Mouse (Mus musculus) telencephalon, adult 2 months (tissue): ENCODE results near the gene Phka2.

Experiments used
- DNase-seq: peaks from one replicate; pipeline ENCODE4 v3.0.0-alpha.2; 2011; ENCODE audit warnings: low read depth, low spot score

Phka2 gene

GRCm38 (mm10) chrX:160598562-160599458 is 96.8 kb downstream of the Phka2 start:
- no peak for DNase-seq

GRCm38 (mm10) chrX:160601053-160601452 is 99.1 kb downstream of the Phka2 start:
- no peak for DNase-seq

GRCm38 (mm10) chrX:160602770-160603169 is 100.8 kb downstream of the Phka2 start:
- no peak for DNase-seq

- DNase-seq: no peak
Measured at GRCm38 (mm10) chrX:160603316-160603715, 101.3 kb downstream of the Phka2 start.

GRCm38 (mm10) chrX:160603981-160604541 is 102.1 kb downstream of the Phka2 start:
- peak; percentile 60 for DNase-seq

GRCm38 (mm10) chrX:160609849-160610248 is 107.9 kb downstream of the Phka2 start:
- DNase-seq: no peak

GRCm38 (mm10) chrX:160610482-160610881 is 108.5 kb downstream of the Phka2 start:
- DNase-seq: no peak

- no peak for DNase-seq
Measured at GRCm38 (mm10) chrX:160610882-160611644, 109.1 kb downstream of the Phka2 start.
